Mouse (Mus musculus): ENCODE measurements around the gene Gm3415. TPM values are rescaled to one million over a fixed set of nuclear protein-coding genes. Genes with fewer than 3 reads are reported as not detected.
"Not testable (repeated sequence)": the region's sequence is repeated elsewhere in the genome, so short reads cannot be mapped to it uniquely, and the experiment has no call there.

Gm3415 gene
- not detected in 2 replicates for total RNA-seq (2017)

DNA sequence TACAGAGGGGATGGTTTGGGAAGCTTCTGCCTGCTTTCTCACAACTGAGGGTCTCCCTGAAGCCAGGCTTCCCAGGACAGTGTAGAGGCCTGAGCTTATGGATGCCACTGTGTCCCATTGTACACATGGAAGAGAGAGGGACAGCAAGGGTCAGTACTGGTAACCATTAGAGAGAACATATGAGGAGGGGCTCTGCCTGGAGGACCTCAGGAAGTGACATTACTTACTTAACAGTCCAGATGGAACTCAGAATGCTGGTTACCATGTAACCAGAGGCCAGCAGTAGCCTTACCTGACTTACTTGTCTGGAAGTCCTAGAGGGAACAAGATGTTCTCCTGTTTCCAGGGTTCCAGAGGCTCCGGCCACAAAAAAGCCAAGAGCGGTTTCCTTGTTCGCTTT lies at the start of gene Gm3415:
TSS of gene Gm3415 (plus strand) at position 301 of the 400 bp plus-strand sequence.
- ATAC-seq (ENCODE audit: extremely low read depth, insufficient number of reproducible peaks, low FRiP score, poor library complexity, severe bottlenecking), result not testable (repeated sequence)

DNA sequence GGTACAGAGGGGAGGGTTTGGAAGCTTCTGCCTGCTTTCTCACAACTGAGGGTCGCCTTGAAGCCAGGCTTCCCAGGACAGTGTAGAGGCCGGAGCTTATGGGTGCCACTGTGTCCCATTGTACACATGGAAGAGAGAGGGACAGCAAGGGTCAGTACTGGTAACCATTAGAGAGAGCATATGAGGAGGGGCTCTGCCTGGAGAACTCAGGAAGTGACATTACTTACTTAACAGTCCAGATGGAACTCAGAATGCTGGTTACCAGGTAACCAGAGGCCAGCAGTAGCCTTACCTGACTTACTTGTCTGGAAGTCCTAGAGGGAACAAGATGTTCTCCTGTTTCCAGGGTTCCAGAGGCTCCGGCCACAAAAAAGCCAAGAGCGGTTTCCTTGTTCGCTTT lies 42.1 kb upstream of the Gm3415 start, which contains the start of gene Gm3402:
TSS of gene Gm3402 (plus strand) at position 301 of the 400 bp plus-strand sequence.
- ATAC-seq (ENCODE audit: extremely low read depth, insufficient number of reproducible peaks, low FRiP score, poor library complexity, severe bottlenecking), result not testable (repeated sequence)

DNA sequence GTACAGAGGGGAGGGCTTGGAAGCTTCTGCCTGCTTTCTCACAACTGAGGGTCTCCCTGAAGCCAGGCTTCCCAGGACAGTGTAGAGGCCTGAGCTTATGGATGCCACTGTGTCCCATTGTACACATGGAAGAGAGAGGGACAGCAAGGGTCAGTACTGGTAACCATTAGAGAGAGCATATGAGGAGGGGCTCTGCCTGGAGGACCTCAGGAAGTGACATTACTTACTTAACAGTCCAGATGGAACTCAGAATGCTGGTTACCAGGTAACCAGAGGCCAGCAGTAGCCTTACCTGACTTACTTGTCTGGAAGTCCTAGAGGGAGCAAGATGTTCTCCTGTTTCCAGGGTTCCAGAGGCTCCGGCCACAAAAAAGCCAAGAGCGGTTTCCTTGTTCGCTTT lies 30.4 kb upstream of the Gm3415 start, which contains the start of gene Gm3404:
TSS of gene Gm3404 (plus strand) at position 301 of the 400 bp plus-strand sequence.
- not testable (repeated sequence) for ATAC-seq (ENCODE audit: extremely low read depth, insufficient number of reproducible peaks, low FRiP score, poor library complexity, severe bottlenecking)

DNA sequence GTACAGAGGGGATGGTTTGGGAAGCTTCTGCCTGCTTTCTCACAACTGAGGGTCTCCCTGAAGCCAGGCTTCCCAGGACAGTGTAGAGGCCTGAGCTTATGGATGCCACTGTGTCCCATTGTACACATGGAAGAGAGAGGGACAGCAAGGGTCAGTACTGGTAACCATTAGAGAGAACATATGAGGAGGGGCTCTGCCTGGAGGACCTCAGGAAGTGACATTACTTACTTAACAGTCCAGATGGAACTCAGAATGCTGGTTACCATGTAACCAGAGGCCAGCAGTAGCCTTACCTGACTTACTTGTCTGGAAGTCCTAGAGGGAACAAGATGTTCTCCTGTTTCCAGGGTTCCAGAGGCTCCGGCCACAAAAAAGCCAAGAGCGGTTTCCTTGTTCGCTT lies 18.6 kb upstream of the Gm3415 start, which contains the start of gene Gm3409:
TSS of gene Gm3409 (plus strand) at position 301 of the 400 bp plus-strand sequence.
- ATAC-seq (ENCODE audit: extremely low read depth, insufficient number of reproducible peaks, low FRiP score, poor library complexity, severe bottlenecking), result not testable (repeated sequence)

DNA sequence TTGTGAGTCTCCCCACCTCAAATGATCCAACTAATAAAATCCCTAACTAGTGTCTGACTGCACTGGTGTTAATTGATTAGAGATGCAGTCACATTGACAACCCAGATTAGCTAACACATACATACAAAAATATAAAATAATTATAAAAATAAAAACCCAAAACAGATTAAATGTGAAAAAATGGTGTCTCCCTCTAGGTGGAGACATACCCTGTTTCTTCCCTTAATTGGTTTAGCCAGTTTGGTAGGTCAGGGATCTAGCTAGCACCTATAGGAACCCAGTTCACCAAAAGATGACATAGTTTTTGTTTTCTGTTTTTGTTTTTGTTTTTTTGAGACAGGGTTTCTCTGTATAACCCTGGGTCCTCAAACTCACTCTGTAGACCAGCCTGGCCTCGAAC lies 8.3 kb downstream of the Gm3415 start:
- ATAC-seq (ENCODE audit: extremely low read depth, insufficient number of reproducible peaks, low FRiP score, poor library complexity, severe bottlenecking), result no peak

DNA sequence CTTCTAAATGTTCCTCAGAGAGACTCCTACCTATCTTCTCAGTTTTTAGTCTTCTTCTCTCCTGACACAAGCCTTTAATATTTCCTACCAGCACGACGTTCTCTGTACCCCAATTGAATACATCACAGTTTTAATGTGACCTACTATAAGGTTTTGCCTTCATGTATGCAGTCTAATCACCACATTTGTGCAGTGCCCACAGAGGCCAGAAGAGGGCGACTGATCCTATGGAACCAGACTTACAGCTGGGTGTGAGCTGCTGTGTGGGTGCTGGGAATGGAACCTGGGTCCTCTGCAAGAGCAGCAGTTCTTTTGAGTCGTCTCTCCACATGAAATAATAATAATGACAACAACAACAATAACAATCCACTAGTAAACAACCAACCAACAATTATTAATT lies 11.1 kb downstream of the Gm3415 start:
- ATAC-seq (ENCODE audit: extremely low read depth, insufficient number of reproducible peaks, low FRiP score, poor library complexity, severe bottlenecking), result no peak

DNA sequence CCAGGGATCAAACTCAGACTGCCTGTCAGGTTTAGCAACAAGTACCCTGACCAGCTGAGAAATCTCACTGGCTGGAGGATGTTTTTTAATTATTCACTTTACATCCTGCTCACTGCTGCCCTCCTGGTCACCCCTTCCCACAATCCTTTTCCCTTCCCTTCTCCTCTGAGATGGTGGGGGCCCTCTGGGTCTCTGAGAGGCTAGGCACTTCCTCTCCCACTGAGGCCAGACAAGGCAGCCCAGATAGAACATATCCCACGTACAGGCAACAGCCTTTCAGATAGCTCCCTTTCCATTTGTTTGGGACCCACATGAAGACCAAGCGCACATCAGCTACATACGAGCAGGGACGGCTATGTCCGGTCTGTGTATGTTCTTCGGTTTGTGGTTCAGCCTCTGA lies 14.2 kb downstream of the Gm3415 start:
- not testable (repeated sequence) for ATAC-seq (ENCODE audit: extremely low read depth, insufficient number of reproducible peaks, low FRiP score, poor library complexity, severe bottlenecking)

DNA sequence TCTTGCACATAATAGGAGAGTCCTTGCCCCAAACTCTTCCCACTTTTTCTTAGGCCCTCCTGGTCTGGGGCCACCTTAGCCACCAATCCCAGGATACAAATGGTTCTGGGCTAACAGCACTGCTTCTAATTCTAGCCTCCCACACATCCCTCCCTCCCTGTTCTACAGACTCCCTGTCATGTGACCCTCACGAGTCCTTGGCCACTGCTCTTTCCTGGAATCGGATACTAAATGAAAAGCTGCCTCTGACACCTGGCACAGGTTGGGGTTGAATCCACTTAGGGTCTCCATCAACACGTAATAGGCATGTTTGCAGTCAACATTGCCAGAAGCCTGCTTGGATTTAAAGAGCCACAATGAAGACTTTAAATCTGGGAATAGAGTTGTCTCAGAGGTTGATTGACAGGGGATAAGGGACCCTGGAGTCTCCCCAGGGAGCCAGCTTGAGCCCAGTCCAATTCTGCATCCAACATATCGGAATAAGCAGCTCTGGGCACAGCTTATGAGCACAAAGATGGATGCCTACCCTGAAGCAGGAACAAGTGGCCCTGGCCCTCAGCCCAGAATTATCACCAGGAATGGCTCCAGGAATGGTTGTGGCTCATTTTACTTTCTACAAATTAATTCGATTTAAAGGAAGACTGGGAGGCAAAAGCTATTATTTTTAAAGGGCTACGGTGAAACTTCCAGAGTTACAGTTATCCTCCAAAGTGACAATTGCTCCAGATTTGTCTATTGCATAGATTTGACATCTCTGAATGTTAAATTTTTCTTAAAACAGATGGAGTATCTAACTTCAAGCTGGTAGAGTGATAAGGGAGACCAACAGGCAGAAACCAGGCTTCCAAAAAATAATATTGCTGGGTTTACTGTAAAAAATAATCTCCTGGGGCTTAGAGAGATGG lies 16.1 kb downstream of the Gm3415 start:
- not testable (repeated sequence) for ATAC-seq (ENCODE audit: extremely low read depth, insufficient number of reproducible peaks, low FRiP score, poor library complexity, severe bottlenecking)

DNA sequence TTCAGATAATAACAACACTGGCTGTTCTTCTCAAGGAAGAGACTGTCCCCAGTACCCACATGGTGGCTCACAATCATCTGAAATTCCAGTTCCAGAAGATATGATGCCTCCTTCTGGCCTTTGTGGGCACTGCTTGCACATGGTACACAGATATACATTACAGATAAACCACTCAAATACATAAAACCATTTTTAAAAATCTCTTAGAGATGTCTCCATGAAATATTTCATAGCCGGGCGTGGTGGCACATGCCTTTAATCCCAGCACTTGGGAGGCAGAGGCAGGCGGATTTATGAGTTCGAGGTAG lies 16.8 kb downstream of the Gm3415 start:
- not testable (repeated sequence) for ATAC-seq (ENCODE audit: extremely low read depth, insufficient number of reproducible peaks, low FRiP score, poor library complexity, severe bottlenecking)

DNA sequence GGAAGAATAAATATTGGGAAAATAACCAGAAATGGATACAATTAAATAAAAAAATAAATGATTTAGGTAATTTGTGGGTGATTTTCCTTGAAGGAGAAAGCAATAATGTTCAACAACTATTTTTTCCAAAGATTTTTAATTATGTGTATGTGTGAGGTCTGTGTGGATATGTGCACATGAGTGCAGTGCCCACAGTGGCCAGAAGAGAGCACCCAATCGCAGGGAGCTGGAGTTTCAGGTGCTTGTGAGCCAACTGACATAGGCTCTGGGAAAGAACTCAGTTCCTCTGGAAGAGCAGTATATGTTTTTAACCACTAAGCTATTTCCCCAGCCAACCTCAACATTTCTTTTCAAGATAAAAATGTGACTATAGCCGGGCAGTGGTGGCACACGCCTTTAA lies 20.7 kb downstream of the Gm3415 start:
- no peak for ATAC-seq (ENCODE audit: extremely low read depth, insufficient number of reproducible peaks, low FRiP score, poor library complexity, severe bottlenecking)

DNA sequence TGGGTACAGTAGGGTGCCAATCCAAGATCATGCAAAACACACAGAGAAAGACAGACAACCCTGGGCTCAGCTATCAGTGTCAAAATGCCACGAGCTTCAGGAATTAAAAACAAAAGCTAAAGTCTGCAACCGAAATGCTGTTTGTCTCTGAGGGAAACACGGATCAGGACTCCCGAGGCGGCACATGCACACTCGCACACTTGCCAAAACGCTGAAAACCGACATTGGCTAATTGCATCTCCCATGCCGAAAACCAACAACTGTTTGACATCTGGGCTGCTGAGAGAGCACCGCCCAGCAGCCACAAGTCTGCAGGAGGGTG lies 28.2 kb downstream of the Gm3415 start:
- ATAC-seq (ENCODE audit: extremely low read depth, insufficient number of reproducible peaks, low FRiP score, poor library complexity, severe bottlenecking), result no peak

DNA sequence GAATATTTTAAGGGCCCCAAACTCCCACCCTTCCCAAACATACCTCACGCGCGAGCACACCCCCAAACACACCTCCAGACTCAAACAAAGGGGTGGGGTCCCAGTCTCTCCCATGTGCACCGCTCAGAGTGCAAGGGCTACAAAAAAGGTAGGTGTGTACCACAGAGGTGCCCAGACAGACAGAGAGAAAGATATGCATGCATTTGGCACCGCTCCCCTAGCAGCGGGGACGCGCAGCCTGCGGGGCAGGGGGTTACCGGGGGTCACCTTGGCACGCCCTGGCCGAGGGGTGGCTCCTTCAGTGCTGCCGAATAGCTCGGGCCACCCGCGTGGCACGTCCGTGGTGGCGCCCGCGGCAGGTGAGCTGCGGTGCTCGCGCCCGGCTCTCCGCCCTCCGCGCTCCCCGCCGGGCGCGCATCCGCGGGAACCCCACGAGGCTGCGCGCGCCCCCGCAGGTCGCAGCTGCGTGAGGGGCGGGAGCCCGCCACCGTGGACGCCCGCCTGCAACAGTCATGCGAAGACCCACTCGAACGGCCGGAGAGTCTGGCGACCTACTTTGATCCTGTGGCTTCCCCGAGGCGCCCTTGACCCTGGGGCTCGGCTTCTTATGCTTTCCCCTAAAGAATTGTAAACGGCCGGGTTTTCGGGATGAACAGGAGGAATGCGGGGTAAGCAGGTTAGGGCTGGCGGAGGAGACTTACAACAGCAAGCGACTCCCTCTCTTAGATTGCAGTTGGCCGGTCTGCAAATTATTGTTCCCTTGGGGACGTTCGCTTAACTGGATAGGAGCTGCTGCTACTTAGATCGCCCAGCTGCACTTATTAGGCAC lies 28.8 kb downstream of the Gm3415 start, which contains the start of gene Gpr12:
TSS of gene Gpr12 (minus strand) at position 762 of the 829 bp plus-strand sequence.
- ATAC-seq (ENCODE audit: extremely low read depth, insufficient number of reproducible peaks, low FRiP score, poor library complexity, severe bottlenecking), result no peak

DNA sequence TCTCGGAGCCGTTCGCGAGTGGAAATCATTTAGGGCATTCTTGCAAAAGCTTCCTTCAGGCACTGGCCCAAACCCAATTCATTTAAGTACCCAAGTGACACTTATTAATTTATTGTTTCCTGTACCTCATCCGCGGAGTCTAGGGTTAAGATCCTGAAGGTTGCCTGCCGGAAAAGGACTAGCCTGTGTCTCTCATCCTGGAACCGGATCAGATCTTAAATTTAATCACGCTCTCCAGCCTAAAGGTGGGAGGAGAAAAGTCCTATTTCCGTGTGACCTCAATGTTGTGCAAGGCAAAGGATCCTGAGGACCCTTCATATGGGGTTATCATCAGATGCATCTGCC lies 29.3 kb downstream of the Gm3415 start:
- no peak for ATAC-seq (ENCODE audit: extremely low read depth, insufficient number of reproducible peaks, low FRiP score, poor library complexity, severe bottlenecking)

DNA sequence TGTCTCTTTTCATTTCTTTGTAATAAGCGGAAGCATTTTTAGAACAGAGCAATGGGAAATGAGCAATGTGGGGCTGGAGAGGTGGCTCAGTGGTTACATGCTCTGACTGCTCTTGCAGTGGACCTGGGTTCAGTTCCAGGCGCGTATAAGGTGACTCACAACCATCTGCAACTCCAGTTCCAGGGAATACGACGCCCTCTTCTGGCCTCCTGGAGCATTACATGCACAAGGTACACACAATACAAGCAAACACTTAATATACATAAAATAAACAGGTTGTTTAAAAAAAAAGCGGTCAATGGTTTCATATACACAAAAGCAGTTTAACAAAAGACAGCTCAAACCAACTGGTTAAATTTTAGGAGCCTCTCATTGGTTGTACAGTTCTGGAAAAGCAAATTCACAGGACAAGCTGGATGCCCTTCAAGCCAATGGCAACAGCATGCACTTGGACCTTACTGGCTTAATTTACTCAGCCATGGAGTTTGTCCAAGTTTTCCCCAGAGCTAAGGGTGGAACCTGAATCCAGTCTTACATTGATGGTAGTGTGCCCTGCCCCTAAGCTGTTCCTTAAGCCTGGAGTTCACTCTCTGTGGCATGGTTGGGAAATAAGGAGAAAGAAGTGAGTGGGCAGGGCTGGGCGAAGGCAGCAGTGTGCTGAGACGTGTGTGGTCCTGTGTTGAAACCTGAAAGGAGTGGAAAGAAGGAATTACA lies 30.6 kb downstream of the Gm3415 start:
- no peak for ATAC-seq (ENCODE audit: extremely low read depth, insufficient number of reproducible peaks, low FRiP score, poor library complexity, severe bottlenecking)

DNA sequence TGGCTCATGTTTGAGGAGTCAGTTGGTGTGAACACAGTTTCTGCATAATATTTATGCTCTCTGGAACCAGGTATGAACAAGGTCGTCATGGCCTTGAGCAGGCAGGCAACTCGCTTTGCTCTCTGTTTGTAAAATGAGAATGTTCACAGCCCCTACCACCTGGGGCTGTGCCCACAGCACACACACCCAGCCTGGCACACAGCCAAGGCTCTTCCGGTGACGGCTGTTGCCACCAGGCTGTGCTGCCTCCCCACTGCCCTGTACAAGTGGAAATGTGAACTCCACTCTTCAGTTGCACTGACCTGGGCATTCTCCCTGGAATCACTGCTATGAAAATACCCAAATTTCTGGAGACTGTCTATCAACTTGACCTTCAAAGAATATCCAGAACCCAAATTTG lies 35.1 kb downstream of the Gm3415 start:
- ATAC-seq (ENCODE audit: extremely low read depth, insufficient number of reproducible peaks, low FRiP score, poor library complexity, severe bottlenecking), result no peak

DNA sequence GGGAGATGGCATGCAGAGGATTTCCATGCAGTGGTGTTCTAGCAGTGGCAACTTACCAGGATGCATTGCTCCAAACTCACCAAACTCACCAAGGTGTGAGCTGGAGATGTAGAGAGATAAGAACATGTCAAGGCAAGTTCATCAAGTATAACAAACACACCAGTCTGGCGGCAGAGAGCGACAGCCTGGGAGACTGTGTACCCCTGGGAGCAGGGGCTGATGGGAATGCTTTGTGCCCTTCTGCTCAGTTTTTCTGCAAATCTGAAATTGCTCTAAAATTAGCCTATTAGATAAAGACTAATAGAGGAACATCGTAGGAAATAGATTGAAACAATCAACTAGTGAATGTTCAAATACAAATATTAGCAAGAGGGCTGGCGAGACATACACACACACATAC lies 35.7 kb downstream of the Gm3415 start:
- ATAC-seq (ENCODE audit: extremely low read depth, insufficient number of reproducible peaks, low FRiP score, poor library complexity, severe bottlenecking), result no peak

DNA sequence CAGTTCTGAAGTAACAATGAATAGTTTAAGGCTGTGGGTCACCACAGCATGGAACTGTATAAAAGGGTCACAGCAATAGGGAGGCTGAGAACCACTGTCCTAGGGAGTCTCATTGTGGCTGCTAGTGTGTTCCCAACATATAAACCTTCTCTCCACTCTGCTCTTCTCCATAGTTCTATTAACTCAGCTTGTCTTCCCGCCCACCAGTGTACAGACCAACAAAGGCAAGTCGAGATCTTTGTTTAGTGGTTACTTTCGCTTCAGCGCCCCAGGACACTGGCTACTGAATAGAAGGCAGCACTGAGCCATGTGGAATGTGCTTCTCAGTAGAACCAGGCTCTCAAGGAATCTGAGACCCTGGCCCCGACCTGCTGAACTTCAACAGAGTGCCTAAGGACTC lies 36.6 kb downstream of the Gm3415 start:
- ATAC-seq (ENCODE audit: extremely low read depth, insufficient number of reproducible peaks, low FRiP score, poor library complexity, severe bottlenecking), result no peak

DNA sequence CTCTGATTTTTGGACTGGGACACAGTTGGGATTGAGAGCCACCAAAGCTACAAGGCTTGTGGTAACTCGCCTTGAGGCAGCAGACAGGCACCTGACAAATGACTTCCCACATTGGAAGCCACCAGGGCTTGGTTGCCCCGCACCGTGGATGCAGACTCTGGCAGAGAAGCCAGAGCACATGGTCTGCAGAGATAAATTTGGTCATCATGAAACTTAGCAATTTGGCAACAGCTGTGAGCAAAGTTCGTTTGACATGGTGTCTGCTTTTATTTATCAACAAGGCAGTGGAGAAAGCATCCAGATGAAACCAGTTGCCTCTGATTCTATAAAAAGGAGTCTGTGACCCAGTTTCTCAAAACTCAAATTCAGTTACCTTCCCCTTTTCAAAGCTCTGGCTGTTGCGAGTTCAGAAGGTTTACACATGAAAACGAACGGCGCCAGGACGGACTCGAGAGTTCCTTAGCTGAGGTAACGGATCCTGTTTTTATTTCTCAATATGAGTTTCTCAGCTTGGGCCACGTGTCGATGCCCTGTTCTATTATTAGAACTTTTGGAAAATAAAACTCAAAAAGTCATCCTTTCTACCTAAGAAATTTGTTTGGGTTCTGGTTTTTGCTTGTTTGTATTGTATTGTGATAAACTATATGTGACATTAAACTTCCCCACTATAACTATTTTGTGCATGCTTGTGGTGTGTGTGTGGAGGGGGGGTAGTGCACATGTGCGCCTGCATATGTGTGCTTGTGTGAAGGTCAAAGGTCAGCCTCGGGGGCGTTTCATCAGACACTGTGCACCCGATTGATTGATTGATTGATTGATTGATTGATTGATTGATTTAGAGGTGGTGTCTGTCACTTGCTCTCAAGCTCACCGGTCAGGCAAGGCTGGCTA lies 40.9 kb downstream of the Gm3415 start:
- ATAC-seq (ENCODE audit: extremely low read depth, insufficient number of reproducible peaks, low FRiP score, poor library complexity, severe bottlenecking), result no peak

Data from neutrophil, adult 5-6 weeks (primary cell).